Mouse (Mus musculus): ENCODE measurements at regions not wholly inside any gene's neighbourhood (a gene's known extent, or its start where the extent isn't known, plus 50 kb on each side); places are given as distances from the start of the nearest gene placed in this dataset.
A peak's percentile ranks its signal among the peaks of the same experiment; 100 is the strongest.

DNA sequence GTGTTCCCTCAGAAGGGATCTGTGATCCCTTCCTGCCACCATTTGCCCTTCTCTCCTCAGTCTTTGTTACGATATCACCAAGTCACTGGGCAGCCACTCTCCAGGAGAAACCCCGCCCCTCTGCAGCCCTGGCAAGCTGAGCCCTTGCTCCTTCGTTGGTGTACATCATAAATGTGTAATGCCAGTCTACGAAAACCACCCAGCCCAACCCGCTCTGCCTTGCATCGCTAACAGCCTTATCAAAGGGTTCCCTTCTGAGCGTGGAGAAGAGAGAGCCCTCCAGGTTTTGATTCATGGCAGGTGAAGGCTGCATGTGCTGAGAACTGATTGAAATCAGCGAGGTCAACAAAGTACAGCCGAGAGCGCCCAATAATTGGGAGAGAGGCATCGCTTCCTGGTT is 90.5 kb upstream of the Cadm1 start:
- Histone ChIP-seq H3K4me3 (ENCODE audit: low read depth, low read length) (no peak overlapping the region), H3K27me3 (replicated peaks; ENCODE audit: control insufficient read depth, insufficient read depth, low read length) (no peaks in the 10 kb centered on the region), H3K4me2 (ENCODE audit: low read length) (peak overlapping the region; percentile 30), H3K4me1 (replicated peaks; ENCODE audit: control insufficient read depth, insufficient read depth, low read length) (no peaks in the 10 kb centered on the region), H3K9me3 (ENCODE audit: control insufficient read depth, low read length) (no peaks in the 10 kb centered on the region), H3K27ac (ENCODE audit: low read depth) (no peak overlapping the region), H3K36me3 (ENCODE audit: control insufficient read depth, insufficient read depth, low read length) (no peaks in the 10 kb centered on the region), H3K9ac (ENCODE audit: low read length) (no peak overlapping the region)
- ATAC-seq (replicated peaks; ENCODE audit: low FRiP score, low TSS enrichment, low read depth) (no peak), DNase-seq (ENCODE audit: low spot score) (no peak)
- WGBS: 30% methylated on average over 11 of the region's 11 CpGs

DNA sequence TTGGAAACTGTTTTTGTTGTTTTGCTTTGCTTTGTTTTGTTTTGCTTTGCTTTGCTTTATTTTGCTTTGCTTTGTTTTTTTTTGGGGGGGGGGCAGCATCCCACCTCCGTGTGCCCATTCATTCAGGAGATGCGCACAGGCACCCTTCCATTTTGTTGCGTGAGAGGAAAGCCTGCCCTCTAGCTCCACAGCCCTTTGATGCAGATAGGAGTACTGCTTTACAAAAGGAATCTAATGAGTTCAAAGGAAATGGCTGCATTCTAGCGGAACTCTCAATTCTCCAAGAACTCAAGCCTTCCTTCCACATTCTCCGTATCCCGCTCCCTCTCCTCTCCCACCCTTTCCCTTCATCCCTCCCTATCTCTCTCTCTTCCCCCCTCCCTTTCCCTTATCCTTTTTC is 89.8 kb upstream of the Cadm1 start:
- H3K27me3 ChIP-seq (replicated peaks; ENCODE audit: control insufficient read depth, insufficient read depth, low read length): no peaks in the 10 kb centered on the region
- 30% methylated on average over 6 of the region's 6 CpGs for WGBS
- no peaks in the 10 kb centered on the region for H3K36me3 ChIP-seq (ENCODE audit: control insufficient read depth, insufficient read depth, low read length)
- no peak overlapping the region for H3K9ac ChIP-seq (ENCODE audit: low read length)
- DNase-seq (ENCODE audit: low spot score) (peak; percentile 42), ATAC-seq (replicated peaks; ENCODE audit: low FRiP score, low TSS enrichment, low read depth) (no peak)
- H3K4me1 ChIP-seq (replicated peaks; ENCODE audit: control insufficient read depth, insufficient read depth, low read length): no peaks in the 10 kb centered on the region
- H3K4me2 ChIP-seq (ENCODE audit: low read length): peak overlapping the region; percentile 30
- no peaks in the 10 kb centered on the region for H3K9me3 ChIP-seq (ENCODE audit: control insufficient read depth, low read length)
- no peak overlapping the region for H3K27ac ChIP-seq (ENCODE audit: low read depth)
- no peak overlapping the region for H3K4me3 ChIP-seq (ENCODE audit: low read depth, low read length)

DNA sequence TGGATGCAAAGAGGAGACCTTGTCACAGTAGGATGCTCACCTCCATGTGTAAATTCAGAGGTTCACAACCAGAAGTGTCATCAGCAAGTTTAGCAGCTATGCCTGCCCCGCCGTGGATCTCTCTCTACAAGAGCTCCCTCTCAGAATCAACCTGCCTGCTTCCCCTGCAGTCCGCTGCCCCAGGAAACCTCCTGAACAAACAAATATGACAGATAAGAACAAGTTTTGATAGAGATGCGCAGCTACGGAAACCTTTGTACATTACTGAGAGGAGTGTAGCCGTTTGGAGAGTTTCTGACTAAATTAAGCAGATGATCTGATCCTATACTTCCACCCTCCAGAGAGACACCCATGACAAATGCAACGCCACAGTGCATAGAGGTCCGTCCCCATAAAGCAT is 88.8 kb upstream of the Cadm1 start:
- Histone ChIP-seq H3K4me3 (ENCODE audit: low read depth, low read length) (no peak overlapping the region), H3K27me3 (replicated peaks; ENCODE audit: control insufficient read depth, insufficient read depth, low read length) (no peaks in the 10 kb centered on the region), H3K4me2 (ENCODE audit: low read length) (no peak overlapping the region), H3K27ac (ENCODE audit: low read depth) (no peak overlapping the region), H3K4me1 (replicated peaks; ENCODE audit: control insufficient read depth, insufficient read depth, low read length) (no peaks in the 10 kb centered on the region), H3K36me3 (ENCODE audit: control insufficient read depth, insufficient read depth, low read length) (no peaks in the 10 kb centered on the region), H3K9me3 (ENCODE audit: control insufficient read depth, low read length) (no peaks in the 10 kb centered on the region), H3K9ac (ENCODE audit: low read length) (no peak overlapping the region)
- WGBS: 80% methylated on average over 8 of the region's 8 CpGs
- no peak for ATAC-seq (replicated peaks; ENCODE audit: low FRiP score, low TSS enrichment, low read depth)
- DNase-seq (ENCODE audit: low spot score): peak; percentile 43

DNA sequence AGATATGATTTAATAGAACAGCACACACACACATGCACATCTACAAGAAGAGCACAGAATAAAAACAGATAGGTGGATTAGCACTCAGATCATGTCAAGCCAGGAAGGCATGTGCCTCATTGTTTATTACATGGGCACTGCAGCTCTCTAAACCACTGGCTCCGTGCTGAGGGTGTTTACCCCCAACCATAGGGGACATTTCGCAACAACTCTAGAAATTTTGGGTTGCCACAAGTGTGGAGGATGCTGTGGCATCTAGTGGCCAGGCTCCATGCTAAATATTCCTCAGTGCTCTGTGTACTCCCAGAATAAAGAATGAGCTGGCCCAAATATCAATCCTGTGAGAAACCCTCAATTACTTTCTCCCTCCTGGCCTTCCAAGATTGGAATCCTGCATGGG is 85.8 kb upstream of the Cadm1 start:
- no peak overlapping the region for H3K27ac ChIP-seq (ENCODE audit: low read depth)
- no peak overlapping the region for H3K4me2 ChIP-seq (ENCODE audit: low read length)
- H3K9ac ChIP-seq (ENCODE audit: low read length): no peak overlapping the region
- ATAC-seq (replicated peaks; ENCODE audit: low FRiP score, low TSS enrichment, low read depth) (no peak), DNase-seq (ENCODE audit: low spot score) (peak; percentile 16)
- 65% methylated on average over 2 of the region's 2 CpGs for WGBS
- H3K9me3 ChIP-seq (ENCODE audit: control insufficient read depth, low read length): no peaks in the 10 kb centered on the region
- no peaks in the 10 kb centered on the region for H3K27me3 ChIP-seq (replicated peaks; ENCODE audit: control insufficient read depth, insufficient read depth, low read length)
- H3K36me3 ChIP-seq (ENCODE audit: control insufficient read depth, insufficient read depth, low read length): no peaks in the 10 kb centered on the region
- no peaks in the 10 kb centered on the region for H3K4me1 ChIP-seq (replicated peaks; ENCODE audit: control insufficient read depth, insufficient read depth, low read length)
- H3K4me3 ChIP-seq (ENCODE audit: low read depth, low read length): no peak overlapping the region

DNA sequence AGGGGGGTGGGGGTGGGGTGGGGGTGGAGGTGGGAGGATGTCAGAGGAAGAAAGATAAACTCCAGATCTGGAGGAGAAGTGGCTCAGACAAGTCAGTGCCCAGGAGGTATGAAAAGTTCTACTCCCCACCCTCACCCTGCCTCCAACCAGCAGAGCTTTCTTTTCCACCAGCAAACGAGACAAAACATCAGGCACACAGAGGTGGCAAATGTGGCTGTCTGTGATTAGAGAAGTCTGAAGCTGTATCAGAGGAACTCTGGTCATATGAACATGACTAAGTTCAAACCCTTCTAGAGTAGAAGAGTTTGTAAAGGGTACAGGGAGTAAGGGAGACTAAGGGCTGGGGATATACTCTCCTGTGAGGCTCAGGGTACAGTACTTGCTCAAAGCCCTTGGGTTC is 85.2 kb upstream of the Cadm1 start:
- Histone ChIP-seq H3K9ac (ENCODE audit: low read length) (no peak overlapping the region), H3K4me2 (ENCODE audit: low read length) (no peak overlapping the region), H3K27me3 (replicated peaks; ENCODE audit: control insufficient read depth, insufficient read depth, low read length) (no peaks in the 10 kb centered on the region), H3K36me3 (ENCODE audit: control insufficient read depth, insufficient read depth, low read length) (no peaks in the 10 kb centered on the region), H3K27ac (ENCODE audit: low read depth) (no peak overlapping the region), H3K9me3 (ENCODE audit: control insufficient read depth, low read length) (no peaks in the 10 kb centered on the region), H3K4me1 (replicated peaks; ENCODE audit: control insufficient read depth, insufficient read depth, low read length) (no peaks in the 10 kb centered on the region), H3K4me3 (ENCODE audit: low read depth, low read length) (no peak overlapping the region)
- ATAC-seq (replicated peaks; ENCODE audit: low FRiP score, low TSS enrichment, low read depth) (no peak), DNase-seq (ENCODE audit: low spot score) (peak; percentile 12)
- WGBS: 10% methylated on average over 1 of the region's 1 CpGs

DNA sequence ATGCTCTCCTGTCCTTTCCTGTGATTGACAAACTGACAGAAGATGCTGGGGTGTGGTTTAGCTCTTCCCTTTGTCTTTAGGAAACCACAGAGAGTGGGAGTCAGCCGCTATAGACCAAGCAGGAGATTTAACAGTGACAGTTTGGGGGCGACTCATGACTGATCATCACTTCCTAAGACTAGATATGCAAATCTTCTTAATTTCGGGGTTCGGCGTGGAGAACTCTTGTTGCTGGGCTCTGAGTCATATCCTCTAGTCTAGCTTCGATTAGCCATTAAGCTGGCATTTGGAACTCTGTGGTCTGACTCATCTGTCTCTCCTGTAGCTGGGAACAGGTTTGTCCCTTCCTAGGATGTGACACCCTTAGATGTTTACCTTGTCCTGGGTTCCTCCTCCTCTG is 84.6 kb upstream of the Cadm1 start:
- Histone ChIP-seq H3K9me3 (ENCODE audit: control insufficient read depth, low read length) (no peaks in the 10 kb centered on the region), H3K27me3 (replicated peaks; ENCODE audit: control insufficient read depth, insufficient read depth, low read length) (no peaks in the 10 kb centered on the region), H3K4me1 (replicated peaks; ENCODE audit: control insufficient read depth, insufficient read depth, low read length) (no peaks in the 10 kb centered on the region), H3K4me3 (ENCODE audit: low read depth, low read length) (no peak overlapping the region), H3K9ac (ENCODE audit: low read length) (no peak overlapping the region), H3K4me2 (ENCODE audit: low read length) (no peak overlapping the region), H3K36me3 (ENCODE audit: control insufficient read depth, insufficient read depth, low read length) (no peaks in the 10 kb centered on the region), H3K27ac (ENCODE audit: low read depth) (no peak overlapping the region)
- no peak for ATAC-seq (replicated peaks; ENCODE audit: low FRiP score, low TSS enrichment, low read depth)
- 58% methylated on average over 6 of the region's 6 CpGs for WGBS
- peak; percentile 29 for DNase-seq (ENCODE audit: low spot score)

DNA sequence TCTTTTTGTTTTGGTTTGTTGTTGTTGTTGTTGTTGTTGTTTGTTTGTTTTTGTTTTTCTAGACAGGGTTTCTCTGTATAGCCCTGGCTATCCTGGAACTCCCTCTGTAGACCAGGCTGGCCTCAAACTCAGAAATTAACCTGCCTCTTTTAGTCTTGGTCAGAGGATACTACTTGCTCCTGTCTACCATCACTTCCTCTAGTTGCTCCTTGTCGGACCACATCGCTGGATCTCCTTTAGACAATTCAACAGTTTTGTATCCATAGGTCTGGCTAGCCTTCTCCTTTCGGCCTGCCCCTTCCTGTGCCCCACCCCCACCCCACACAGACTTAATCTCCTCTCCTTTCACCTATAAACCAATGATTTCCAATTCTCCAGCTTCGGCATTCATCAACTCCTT is 77.2 kb upstream of the Cadm1 start:
- no peaks in the 10 kb centered on the region for H3K27me3 ChIP-seq (replicated peaks; ENCODE audit: control insufficient read depth, insufficient read depth, low read length)
- H3K4me2 ChIP-seq (ENCODE audit: low read length): no peak overlapping the region
- ATAC-seq (replicated peaks; ENCODE audit: low FRiP score, low TSS enrichment, low read depth): no peak
- no peak for DNase-seq (ENCODE audit: low spot score)
- WGBS: 80% methylated on average over 4 of the region's 4 CpGs
- H3K36me3 ChIP-seq (ENCODE audit: control insufficient read depth, insufficient read depth, low read length): no peaks in the 10 kb centered on the region
- no peak overlapping the region for H3K27ac ChIP-seq (ENCODE audit: low read depth)
- H3K4me3 ChIP-seq (ENCODE audit: low read depth, low read length): no peak overlapping the region
- no peaks in the 10 kb centered on the region for H3K9me3 ChIP-seq (ENCODE audit: control insufficient read depth, low read length)
- H3K4me1 ChIP-seq (replicated peaks; ENCODE audit: control insufficient read depth, insufficient read depth, low read length): no peaks in the 10 kb centered on the region
- H3K9ac ChIP-seq (ENCODE audit: low read length): no peak overlapping the region

DNA sequence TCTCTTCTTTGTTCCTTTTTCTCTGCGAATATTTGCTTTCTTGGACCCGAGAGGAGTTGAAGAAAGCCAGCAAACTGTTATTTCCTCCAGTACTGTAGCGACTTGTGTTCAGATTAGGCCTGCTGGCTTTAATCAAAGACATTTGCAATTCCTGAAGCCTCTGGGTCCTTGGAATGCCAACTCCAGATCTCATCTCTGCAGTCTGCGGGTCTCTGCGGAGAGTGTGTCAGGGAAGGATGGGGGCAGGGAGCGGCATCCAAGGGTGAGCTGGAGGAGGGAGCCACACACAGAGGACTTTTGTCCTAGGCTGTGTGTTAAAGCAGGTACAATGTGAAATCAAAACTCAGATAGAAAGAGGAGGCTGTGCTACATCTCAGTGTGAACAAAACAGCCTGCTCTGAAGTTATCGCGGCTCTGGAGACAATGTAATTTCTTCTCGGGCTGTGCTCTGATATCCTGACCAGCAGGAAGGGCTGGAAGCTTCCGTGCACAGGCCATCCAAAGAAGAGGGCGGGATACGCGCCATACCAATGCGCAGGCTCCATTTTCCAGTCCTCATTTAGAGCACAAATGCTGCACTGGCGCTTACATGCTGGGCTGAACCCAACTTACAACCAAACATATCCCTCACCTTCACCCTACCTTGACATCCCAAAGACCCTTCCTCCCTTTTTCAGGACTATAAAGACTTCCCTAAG is 71.1 kb upstream of the Cadm1 start:
- no peak overlapping the region for H3K27ac ChIP-seq (ENCODE audit: low read depth)
- H3K4me1 ChIP-seq (replicated peaks; ENCODE audit: control insufficient read depth, insufficient read depth, low read length): no peaks in the 10 kb centered on the region
- 52% methylated on average over 15 of the region's 15 CpGs for WGBS
- no peak overlapping the region for H3K9ac ChIP-seq (ENCODE audit: low read length)
- no peak for DNase-seq (ENCODE audit: low spot score)
- H3K4me3 ChIP-seq (ENCODE audit: low read depth, low read length): no peak overlapping the region
- no peak overlapping the region for H3K4me2 ChIP-seq (ENCODE audit: low read length)
- H3K36me3 ChIP-seq (ENCODE audit: control insufficient read depth, insufficient read depth, low read length): no peaks in the 10 kb centered on the region
- ATAC-seq (replicated peaks; ENCODE audit: low FRiP score, low TSS enrichment, low read depth): no peak
- no peaks in the 10 kb centered on the region for H3K9me3 ChIP-seq (ENCODE audit: control insufficient read depth, low read length)
- no peaks in the 10 kb centered on the region for H3K27me3 ChIP-seq (replicated peaks; ENCODE audit: control insufficient read depth, insufficient read depth, low read length)

DNA sequence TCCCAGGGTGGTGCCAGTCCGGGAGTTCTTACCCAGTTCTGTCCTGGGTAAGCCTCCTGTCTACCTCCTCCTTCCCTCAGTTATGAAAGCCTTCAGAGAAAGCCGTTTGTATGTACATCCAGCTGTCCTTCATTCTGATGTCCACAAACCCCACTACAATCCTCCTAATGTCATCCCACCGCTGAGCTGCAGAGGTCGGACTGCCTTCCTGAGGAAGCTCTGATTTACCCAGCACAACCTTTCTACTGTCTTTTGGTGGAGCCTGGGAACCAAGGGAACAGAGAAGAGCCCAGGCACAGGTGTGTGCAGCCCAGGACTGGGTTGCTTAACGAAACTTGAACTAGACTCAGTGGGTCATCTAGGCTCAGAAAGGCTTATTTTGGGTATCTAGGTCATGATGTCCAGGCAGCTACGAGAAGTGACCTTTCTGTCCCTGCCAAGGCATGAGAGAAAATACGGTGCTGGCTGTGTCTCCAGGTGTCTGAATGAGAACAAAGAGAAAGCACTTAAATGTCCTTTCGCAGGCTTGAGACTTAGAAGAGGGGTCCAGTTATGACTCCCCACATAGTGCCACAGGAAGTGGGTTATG is 70.4 kb upstream of the Cadm1 start:
- Histone ChIP-seq H3K4me2 (ENCODE audit: low read length) (no peak overlapping the region), H3K4me3 (ENCODE audit: low read depth, low read length) (no peak overlapping the region), H3K27ac (ENCODE audit: low read depth) (no peak overlapping the region), H3K9ac (ENCODE audit: low read length) (no peak overlapping the region), H3K9me3 (ENCODE audit: control insufficient read depth, low read length) (no peaks in the 10 kb centered on the region), H3K27me3 (replicated peaks; ENCODE audit: control insufficient read depth, insufficient read depth, low read length) (no peaks in the 10 kb centered on the region), H3K36me3 (ENCODE audit: control insufficient read depth, insufficient read depth, low read length) (no peaks in the 10 kb centered on the region), H3K4me1 (replicated peaks; ENCODE audit: control insufficient read depth, insufficient read depth, low read length) (no peaks in the 10 kb centered on the region)
- ATAC-seq (replicated peaks; ENCODE audit: low FRiP score, low TSS enrichment, low read depth) (no peak), DNase-seq (ENCODE audit: low spot score) (no peak)
- 83% methylated on average over 8 of the region's 8 CpGs for WGBS
